Mouse (Mus musculus) kidney, adult 11 months (tissue): ENCODE results near the gene Sar1b.

Source experiments
- DNase-seq: peaks from one replicate; pipeline ENCODE4 v3.0.0; 2022

Sar1b gene

DNA sequence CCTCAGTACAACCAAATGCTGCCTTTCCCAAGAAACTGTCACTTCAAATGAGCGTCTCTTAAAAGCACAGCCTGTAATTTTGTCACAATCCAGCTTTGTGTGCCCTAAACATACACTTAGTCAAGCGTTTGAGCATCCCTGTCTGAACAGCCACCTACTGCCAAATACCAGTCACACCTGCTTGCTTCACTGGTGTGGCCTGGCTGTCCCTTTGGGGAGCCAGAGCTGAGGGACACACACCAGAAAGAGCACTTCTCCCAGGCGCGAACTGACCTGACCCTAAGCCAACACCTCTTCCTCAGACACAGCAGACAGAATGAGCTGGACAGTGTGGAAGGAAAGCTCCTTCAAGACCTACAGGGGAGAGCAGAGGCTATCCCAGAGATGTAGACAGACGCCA, 69.5 kb downstream of the Sar1b start:
- no peak for DNase-seq

DNA sequence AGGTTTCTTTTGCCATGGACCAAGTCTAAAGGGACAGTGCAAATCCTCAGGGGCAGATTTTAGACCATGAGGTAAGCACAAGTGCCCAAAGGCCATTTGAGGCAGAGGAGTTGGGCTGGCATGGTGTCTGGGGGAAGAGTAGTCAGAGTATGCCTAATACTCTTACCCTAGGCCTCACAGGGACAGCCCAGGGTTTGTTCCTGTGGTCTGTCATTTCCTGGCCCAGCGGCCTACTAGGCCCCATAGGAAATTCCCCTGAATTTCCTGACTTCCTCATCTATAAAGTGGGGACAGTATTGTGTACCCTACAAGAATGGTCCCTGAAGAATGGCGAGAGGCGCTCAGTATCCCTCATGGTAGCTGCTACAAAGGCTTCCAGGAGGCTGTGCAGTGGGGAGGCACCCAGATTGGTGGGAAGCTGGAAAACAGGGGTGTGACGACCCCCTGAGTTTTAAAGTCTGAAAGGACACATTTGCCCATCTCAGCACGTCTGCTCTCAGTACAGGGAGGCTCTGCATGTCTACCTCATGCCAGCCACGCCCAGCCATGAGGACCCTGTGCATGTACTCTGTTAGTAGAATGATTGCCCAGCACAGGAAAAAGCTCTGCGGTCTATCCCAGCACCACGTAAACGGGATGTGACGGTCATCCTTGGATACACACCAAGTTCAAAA, 70.0 kb downstream of the Sar1b start:
- DNase-seq: no peak

DNA sequence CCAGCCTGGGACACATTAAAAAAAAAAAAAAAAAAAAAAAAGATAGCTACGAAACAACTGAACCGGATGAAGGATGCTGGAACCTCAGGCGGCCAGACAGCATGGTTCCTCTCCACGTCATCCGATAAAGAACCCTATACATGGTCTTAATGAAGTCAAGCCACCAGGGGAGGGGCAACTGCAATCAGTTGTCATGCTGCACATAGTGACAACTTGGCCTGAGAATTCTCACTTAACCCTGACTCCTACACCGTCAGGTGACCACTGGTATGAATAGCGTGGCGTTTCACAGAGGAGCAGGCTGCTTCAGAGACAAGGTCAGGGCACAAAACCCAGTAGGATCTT, 70.6 kb downstream of the Sar1b start:
- no peak for DNase-seq

DNA sequence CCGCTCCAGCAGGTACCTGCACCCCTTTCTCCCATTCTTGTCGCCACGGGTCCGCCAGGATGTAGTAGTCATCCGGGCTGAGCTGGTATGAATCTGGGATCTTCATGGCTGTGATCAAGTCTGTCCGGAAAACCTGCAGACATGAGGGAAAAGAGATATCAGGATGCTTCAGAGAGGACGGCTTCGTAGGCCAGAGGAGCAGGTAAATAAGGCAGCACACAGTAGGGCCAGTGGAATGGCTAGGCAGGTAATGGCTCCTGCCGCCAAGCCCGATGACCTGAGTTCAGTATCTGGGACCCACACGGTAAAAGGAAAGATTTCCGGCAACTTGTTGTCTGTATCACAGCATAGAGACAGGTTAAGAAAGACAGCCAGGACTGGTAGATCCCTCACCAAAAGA, 72.1 kb downstream of the Sar1b start:
- no peak for DNase-seq

DNA sequence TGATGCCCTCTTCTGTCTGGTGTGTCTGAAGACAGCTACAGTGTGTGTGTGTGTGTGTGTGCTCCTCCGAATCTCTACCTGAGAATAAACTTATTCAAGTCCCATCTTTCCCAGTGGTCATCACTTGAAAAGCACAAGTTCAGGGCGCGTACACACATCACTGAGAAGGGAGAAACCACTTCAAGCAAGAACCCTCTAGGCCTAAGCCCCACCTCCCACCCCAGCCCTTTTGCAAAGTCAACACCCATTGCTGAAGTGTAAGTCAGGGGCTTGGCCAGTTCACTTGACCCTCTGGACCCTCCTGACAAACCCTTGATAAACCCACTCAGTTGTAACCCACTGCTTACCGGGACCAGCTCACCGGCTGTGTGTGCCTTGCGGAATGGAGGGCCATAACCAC, 73.0 kb downstream of the Sar1b start:
- DNase-seq: no peak

DNA sequence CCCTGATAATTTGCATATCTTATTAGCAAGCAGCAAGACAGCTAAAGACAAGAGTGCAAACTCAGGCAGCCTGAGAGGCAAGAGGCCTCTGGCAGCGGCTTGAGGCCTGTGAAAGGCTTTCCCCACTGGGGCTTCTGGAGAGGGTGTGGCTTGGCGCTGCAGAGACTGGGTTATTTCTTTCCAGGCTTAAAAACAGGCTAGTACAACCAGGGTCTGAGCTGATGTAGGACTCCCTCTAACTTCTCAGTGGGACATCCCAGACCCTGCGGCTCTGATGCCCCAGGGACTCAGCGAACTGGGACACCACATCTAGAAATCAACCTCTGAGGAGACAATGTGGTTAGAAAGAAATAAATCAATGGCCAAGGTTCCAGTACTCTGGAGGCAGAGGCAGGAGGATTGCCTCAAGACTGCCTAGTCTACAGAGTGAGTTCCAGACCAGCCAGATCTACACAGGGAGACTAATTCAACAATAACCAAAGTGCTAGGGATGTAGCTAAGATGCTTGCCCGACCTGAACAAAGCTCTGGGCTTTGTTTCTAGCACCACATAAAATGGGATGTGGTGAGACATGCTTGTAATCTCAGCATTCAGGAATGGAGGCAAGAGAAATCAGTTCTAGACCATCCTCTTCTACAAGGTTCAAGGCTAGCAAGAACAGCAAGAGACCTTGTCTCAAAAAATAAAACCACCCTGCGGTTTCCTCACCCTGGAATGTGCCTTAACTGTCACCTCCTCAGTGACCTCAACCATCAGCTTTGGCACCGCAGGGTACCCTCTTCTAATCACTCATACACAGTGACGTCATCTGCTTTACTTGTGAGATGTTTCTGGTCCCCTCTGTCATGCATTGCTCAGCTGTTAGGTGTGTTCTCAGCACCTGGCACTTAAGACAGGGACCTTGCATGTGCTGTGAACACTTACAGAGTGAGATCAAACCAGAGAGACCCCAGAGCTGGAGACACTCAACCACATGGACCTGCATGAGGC, 74.0 kb downstream of the Sar1b start:
- no peak for DNase-seq

DNA sequence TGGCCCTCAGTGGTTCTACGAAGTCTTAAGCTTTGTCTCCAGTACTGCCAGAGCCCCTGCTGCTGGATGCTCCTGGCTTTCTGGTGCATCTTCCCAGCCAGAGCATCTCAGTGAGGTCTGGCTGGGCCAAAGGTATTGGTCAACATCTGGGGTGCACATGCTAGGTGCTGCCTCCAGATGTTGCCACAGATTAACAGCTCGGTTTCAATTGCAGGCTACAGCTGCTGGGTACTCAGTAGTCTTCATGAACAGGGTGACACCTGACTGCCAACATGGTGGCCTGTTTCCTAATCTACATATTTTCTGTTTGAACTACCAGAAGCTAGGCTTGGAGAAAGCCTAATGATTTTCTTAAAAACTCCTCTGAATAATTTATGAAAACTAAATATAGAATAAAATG, 75.6 kb downstream of the Sar1b start:
- DNase-seq: no peak

DNA sequence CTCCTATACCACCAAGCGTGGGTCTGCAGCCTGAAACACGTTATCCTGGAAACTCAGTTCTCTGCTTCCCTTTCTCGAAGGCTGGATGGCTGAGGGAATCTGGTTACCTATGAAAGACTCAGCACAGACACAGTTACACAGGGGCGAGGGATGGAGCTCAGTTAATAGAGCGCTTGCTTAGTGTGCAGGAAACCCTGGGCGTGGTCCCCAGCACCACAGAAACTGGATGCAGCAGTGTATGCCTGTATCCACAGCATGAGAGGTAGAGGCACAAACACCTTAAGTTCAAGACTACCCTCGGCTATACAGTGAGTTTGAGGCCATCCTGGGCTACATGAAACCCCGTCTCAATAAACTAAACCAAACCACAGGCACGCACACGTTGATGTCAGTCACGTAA, 76.5 kb downstream of the Sar1b start:
- DNase-seq: no peak

DNA sequence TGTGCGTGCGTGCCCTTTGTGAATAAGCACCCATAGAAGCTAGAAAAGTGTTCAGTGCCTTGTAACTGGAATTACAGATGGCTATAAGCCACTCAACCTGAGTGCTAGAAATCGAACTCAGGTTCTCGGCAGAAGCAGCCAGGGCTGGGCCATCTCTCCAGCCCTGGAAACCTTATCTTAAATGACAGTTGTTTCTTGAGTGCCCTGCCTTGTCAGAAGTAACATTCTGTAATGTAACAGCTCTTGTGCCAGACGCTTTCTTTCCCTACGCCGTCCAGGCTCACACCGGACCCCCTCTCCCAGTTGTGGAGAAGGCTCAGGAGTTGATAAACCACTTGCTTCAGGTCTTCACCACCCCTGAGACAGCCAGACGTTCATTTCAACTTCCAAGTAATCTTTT, 77.2 kb downstream of the Sar1b start:
- DNase-seq: no peak

DNA sequence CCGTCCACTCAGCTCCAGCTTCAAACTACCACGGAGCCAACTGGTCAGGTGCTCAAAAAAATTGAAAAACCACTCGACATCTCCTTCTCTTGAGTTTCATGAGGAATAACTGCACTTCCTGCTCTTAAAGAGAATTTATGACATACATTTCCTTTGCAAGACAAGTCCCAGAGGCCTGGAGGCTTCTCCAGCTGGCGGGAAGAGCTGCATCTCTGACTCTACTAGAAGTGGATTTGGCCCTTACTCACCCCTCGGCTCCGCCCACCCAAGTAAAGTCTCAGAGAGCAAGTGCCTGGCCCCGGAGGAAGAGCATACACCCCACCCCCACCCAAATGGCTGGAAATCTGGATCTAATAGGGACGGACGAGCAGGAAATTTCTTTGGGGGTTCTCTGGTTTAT, 77.7 kb downstream of the Sar1b start:
- no peak for DNase-seq
